Mouse (Mus musculus): ENCODE measurements at regions not wholly inside any gene's neighbourhood (a gene's known extent, or its start where the extent isn't known, plus 50 kb on each side); places are given as distances from the start of the nearest gene placed in this dataset.

GRCm38 (mm10) chr12:38928786-38929351, 149.7 kb downstream of the Etv1 start:
- no peaks in the 10 kb centered on the region for H3K36me3 ChIP-seq (replicated peaks; ENCODE audit: control insufficient read depth, insufficient read depth, low read length)
- TF ChIP-seq EP300 (IDR thresholded peaks at IDR 0.05; ENCODE audit: low read depth) (no peak), CTCF (IDR thresholded peaks at IDR 0.05; ENCODE audit: low read depth) (no peak)
- no peaks in the 10 kb centered on the region for H3K9me3 ChIP-seq (replicated peaks; ENCODE audit: control insufficient read depth, low read length)
- 43% methylated on average over 11 of the region's 11 CpGs for WGBS
- DNase-seq (ENCODE audit: low spot score) (peak; percentile 23), ATAC-seq (ENCODE audit: insufficient read depth, low read depth) (peak; percentile 49; the same call in 1 of the 2 replicates)
- peaks cover 3% of the 10 kb centered on the region; the same call in 1 of the 2 replicates for H3K4me1 ChIP-seq (ENCODE audit: control insufficient read depth, insufficient read depth)
- H3K4me3 ChIP-seq (ENCODE audit: low read depth, low read length), result 0 out of 2 replicates have a peak overlapping the region, but pooled peaks have one; percentile 5
- no peaks in the 10 kb centered on the region for H3K27me3 ChIP-seq (ENCODE audit: control insufficient read depth, insufficient read depth, low read length)
- H3K27ac ChIP-seq (ENCODE audit: low read depth), result peak overlapping the region; percentile 49; the same call in 1 of the 2 replicates
- H3K4me2 ChIP-seq (ENCODE audit: low read depth, low read length), result peak overlapping the region; percentile 36
- no peak overlapping the region for H3K9ac ChIP-seq (replicated peaks; ENCODE audit: low read depth, low read length)

- Histone ChIP-seq H3K36me3 (replicated peaks; ENCODE audit: control insufficient read depth, insufficient read depth, low read length) (no peaks in the 10 kb centered on the region), H3K27ac (ENCODE audit: low read depth) (no peak overlapping the region), H3K9me3 (replicated peaks; ENCODE audit: control insufficient read depth, low read length) (no peaks in the 10 kb centered on the region), H3K4me1 (ENCODE audit: control insufficient read depth, insufficient read depth) (peaks cover 3% of the 10 kb centered on the region; the same call in 1 of the 2 replicates), H3K27me3 (ENCODE audit: control insufficient read depth, insufficient read depth, low read length) (no peaks in the 10 kb centered on the region), H3K4me2 (ENCODE audit: low read depth, low read length) (no peak overlapping the region), H3K9ac (replicated peaks; ENCODE audit: low read depth, low read length) (no peak overlapping the region), H3K4me3 (ENCODE audit: low read depth, low read length) (no peak overlapping the region)
- WGBS, result 23% methylated on average over 1 of the region's 1 CpGs
- DNase-seq (ENCODE audit: low spot score) (no peak), ATAC-seq (ENCODE audit: insufficient read depth, low read depth) (no peak)
- TF ChIP-seq CTCF (IDR thresholded peaks at IDR 0.05; ENCODE audit: low read depth) (no peak), EP300 (IDR thresholded peaks at IDR 0.05; ENCODE audit: low read depth) (no peak)
Measured at GRCm38 (mm10) chr12:38929644-38930043, 150.5 kb downstream of the Etv1 start.

- Histone ChIP-seq H3K9me3 (replicated peaks; ENCODE audit: control insufficient read depth, low read length) (no peaks in the 10 kb centered on the region), H3K4me1 (ENCODE audit: control insufficient read depth, insufficient read depth) (peaks cover 3% of the 10 kb centered on the region; the same call in 1 of the 2 replicates), H3K27me3 (ENCODE audit: control insufficient read depth, insufficient read depth, low read length) (no peaks in the 10 kb centered on the region), H3K4me3 (ENCODE audit: low read depth, low read length) (no peak overlapping the region), H3K4me2 (ENCODE audit: low read depth, low read length) (no peak overlapping the region), H3K27ac (ENCODE audit: low read depth) (no peak overlapping the region), H3K9ac (replicated peaks; ENCODE audit: low read depth, low read length) (no peak overlapping the region), H3K36me3 (replicated peaks; ENCODE audit: control insufficient read depth, insufficient read depth, low read length) (no peaks in the 10 kb centered on the region)
- TF ChIP-seq CTCF (IDR thresholded peaks at IDR 0.05; ENCODE audit: low read depth) (no peak), EP300 (IDR thresholded peaks at IDR 0.05; ENCODE audit: low read depth) (no peak)
- DNase-seq (ENCODE audit: low spot score), result no peak
- WGBS, result 49% methylated on average over 2 of the region's 2 CpGs
- no peak for ATAC-seq (ENCODE audit: insufficient read depth, low read depth)
Measured at GRCm38 (mm10) chr12:38931769-38932168, 152.6 kb downstream of the Etv1 start.

- H3K27ac ChIP-seq (ENCODE audit: low read depth), result no peak overlapping the region
- no peak overlapping the region for H3K4me2 ChIP-seq (ENCODE audit: low read depth, low read length)
- no peaks in the 10 kb centered on the region for H3K9me3 ChIP-seq (replicated peaks; ENCODE audit: control insufficient read depth, low read length)
- no peaks in the 10 kb centered on the region for H3K4me1 ChIP-seq (ENCODE audit: control insufficient read depth, insufficient read depth)
- H3K27me3 ChIP-seq (ENCODE audit: control insufficient read depth, insufficient read depth, low read length), result no peaks in the 10 kb centered on the region
- no peak for TF ChIP-seq EP300 (IDR thresholded peaks at IDR 0.05; ENCODE audit: low read depth)
- no peak overlapping the region for H3K4me3 ChIP-seq (ENCODE audit: low read depth, low read length)
- H3K9ac ChIP-seq (replicated peaks; ENCODE audit: low read depth, low read length), result no peak overlapping the region
- 50% methylated on average over 1 of the region's 1 CpGs for WGBS
- DNase-seq (ENCODE audit: low spot score) (no peak), ATAC-seq (ENCODE audit: insufficient read depth, low read depth) (no peak)
- H3K36me3 ChIP-seq (replicated peaks; ENCODE audit: control insufficient read depth, insufficient read depth, low read length), result no peaks in the 10 kb centered on the region
Measured at GRCm38 (mm10) chr12:38959605-38960004, 180.4 kb downstream of the Etv1 start.

GRCm38 (mm10) chr12:38962302-38962701, 183.1 kb downstream of the Etv1 start:
- DNase-seq (ENCODE audit: low spot score), result no peak
- Histone ChIP-seq H3K36me3 (replicated peaks; ENCODE audit: control insufficient read depth, insufficient read depth, low read length) (no peaks in the 10 kb centered on the region), H3K27me3 (ENCODE audit: control insufficient read depth, insufficient read depth, low read length) (no peaks in the 10 kb centered on the region), H3K4me3 (ENCODE audit: low read depth, low read length) (no peak overlapping the region), H3K9ac (replicated peaks; ENCODE audit: low read depth, low read length) (no peak overlapping the region), H3K9me3 (replicated peaks; ENCODE audit: control insufficient read depth, low read length) (no peaks in the 10 kb centered on the region), H3K27ac (ENCODE audit: low read depth) (no peak overlapping the region), H3K4me2 (ENCODE audit: low read depth, low read length) (no peak overlapping the region), H3K4me1 (ENCODE audit: control insufficient read depth, insufficient read depth) (no peaks in the 10 kb centered on the region)
- no peak for ATAC-seq (ENCODE audit: insufficient read depth, low read depth)
- no peak for TF ChIP-seq EP300 (IDR thresholded peaks at IDR 0.05; ENCODE audit: low read depth)
- no peak for TF ChIP-seq CTCF (IDR thresholded peaks at IDR 0.05; ENCODE audit: low read depth)

- ATAC-seq (ENCODE audit: insufficient read depth, low read depth) (no peak), DNase-seq (ENCODE audit: low spot score) (no peak)
- Histone ChIP-seq H3K4me1 (ENCODE audit: control insufficient read depth, insufficient read depth) (no peaks in the 10 kb centered on the region), H3K27ac (ENCODE audit: low read depth) (no peak overlapping the region), H3K4me3 (ENCODE audit: low read depth, low read length) (no peak overlapping the region), H3K9ac (replicated peaks; ENCODE audit: low read depth, low read length) (no peak overlapping the region), H3K36me3 (replicated peaks; ENCODE audit: control insufficient read depth, insufficient read depth, low read length) (no peaks in the 10 kb centered on the region), H3K9me3 (replicated peaks; ENCODE audit: control insufficient read depth, low read length) (no peaks in the 10 kb centered on the region), H3K4me2 (ENCODE audit: low read depth, low read length) (no peak overlapping the region), H3K27me3 (ENCODE audit: control insufficient read depth, insufficient read depth, low read length) (no peaks in the 10 kb centered on the region)
- TF ChIP-seq CTCF (IDR thresholded peaks at IDR 0.05; ENCODE audit: low read depth) (no peak), EP300 (IDR thresholded peaks at IDR 0.05; ENCODE audit: low read depth) (no peak)
- WGBS, result 47% methylated on average over 2 of the region's 2 CpGs
Measured at GRCm38 (mm10) chr12:38970347-38970746, 191.2 kb downstream of the Etv1 start.

All from heart, postnatal 0 days (tissue).